Mouse (Mus musculus): ENCODE data around the gene Rab31.

DNA sequence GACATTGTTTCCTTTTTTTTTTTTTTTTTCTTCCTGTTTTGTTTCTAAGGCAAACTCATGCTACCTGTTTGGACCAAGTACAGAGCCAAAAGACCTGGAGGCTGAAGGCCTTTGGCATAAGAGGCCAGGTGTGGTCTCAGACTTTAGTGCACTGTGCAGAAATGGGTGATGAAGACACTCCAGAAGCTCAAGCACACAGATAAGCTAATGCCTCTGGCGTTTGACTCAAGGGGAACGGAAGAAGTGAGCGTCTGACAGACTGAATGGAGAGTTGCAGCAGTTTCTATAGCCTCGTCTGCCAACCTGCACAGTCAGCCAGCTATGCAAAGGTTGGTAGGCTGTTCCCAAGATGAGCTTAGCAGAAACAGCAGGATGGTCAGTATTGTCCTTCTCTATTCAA is 116.9 kb downstream of the Rab31 start:
- TF ChIP-seq CTCF (IDR thresholded peaks at IDR 0.05; ENCODE audit: insufficient read depth, low read length) (no peak), POLR2A (IDR thresholded peaks at IDR 0.05; ENCODE audit: borderline replicate concordance, extremely low read depth, low read depth, low read length) (no peak)

Data from lung, adult 2 months (tissue).